Mouse (Mus musculus) B cell, adult 62 days (primary cell): ENCODE results near the gene Glipr1l1. TPM values are rescaled to one million over a fixed set of nuclear protein-coding genes. Genes with fewer than 3 reads are reported as not detected.

ENCODE experiments used
- total RNA-seq: library from RNA; stranded (reverse); gene quantifications from 4 replicates; pipeline ENCODE4 v1.2.4, GENCODE M21; 2023

The Glipr1l1 gene
- not detected in 4 replicates for total RNA-seq

GRCm38 (mm10) chr10:112059702-112060582, at the start of gene Glipr1l1:
Glipr1l1 (plus strand) TSS chr10:112060189.

DNA sequence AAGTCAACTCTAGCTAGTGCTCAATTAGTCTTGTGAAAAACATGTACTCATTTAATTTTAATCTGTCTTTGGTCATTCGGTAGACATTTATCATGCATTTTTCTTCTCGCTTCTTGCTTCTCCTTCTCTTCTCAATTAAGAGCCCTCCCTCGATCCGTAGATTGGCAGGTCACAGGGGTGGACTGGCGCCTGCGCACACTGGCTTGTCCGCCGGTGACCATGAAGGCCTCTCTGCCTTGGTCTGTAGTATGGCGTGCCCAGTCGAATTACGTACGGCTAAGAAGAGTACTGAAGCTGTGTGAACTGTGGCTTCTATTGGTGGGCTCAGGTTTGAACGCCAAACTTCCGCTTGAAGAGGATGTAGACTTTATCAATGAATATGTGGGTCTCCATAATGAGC, 23.2 kb downstream of the Glipr1l1 start, which contains the start of gene Glipr1l2:
Glipr1l2 (plus strand) TSS at position 198 of the 400 bp plus-strand sequence.

Other genes starting within 250 kb of the Glipr1l1 start
- gene Krr1, start 87.5 kb upstream of the Glipr1l1 start, total RNA-seq: 48.6 to 55.6 TPM (median 52.6 TPM) in 4 replicates
- gene Glipr1, start 57.6 kb upstream of the Glipr1l1 start, total RNA-seq: 29.4 to 44.5 TPM (median 32.2 TPM) in 4 replicates
- gene Glipr1l2, start 23.2 kb downstream of the Glipr1l1 start, total RNA-seq: not detected in 4 replicates
- gene Glipr1l3, start 100.1 kb downstream of the Glipr1l1 start, total RNA-seq: not detected in 4 replicates
- not detected in 4 replicates for gene Caps2, start 103.4 kb downstream of the Glipr1l1 start, total RNA-seq
- gene Kcnc2, start 210.9 kb downstream of the Glipr1l1 start, total RNA-seq: not detected in 4 replicates